Mouse (Mus musculus) brain, adult 2 months (tissue): Measurements from ENCODE around the gene Vmn2r16.

Experiments
- DNase-seq: peaks from one replicate; pipeline ENCODE4 v3.0.0; 2011; ENCODE audit warnings: low read depth, low spot score

The Vmn2r16 gene

DNA sequence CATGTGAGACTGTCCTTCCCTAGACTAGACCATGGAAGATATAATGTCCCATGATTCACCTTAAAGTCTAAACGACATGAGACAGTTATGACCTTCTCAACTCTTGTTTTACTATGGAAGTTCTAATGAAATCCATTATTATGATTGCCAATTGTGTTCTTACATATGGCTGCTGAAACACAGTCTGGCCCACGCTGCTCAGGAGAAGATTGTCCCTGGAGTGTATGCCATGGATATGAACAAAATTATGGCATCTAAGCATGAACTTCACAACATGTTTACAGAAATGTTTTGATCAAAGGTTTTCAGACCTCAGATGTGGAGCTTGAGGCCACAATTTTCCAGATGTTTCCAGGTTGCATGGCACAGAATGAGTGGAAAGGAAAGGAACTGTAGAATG, at the start of gene Vmn2r16:
TSS of gene Vmn2r16 (plus strand) at position 301 of the 400 bp plus-strand sequence.
- no peak for DNase-seq

DNA sequence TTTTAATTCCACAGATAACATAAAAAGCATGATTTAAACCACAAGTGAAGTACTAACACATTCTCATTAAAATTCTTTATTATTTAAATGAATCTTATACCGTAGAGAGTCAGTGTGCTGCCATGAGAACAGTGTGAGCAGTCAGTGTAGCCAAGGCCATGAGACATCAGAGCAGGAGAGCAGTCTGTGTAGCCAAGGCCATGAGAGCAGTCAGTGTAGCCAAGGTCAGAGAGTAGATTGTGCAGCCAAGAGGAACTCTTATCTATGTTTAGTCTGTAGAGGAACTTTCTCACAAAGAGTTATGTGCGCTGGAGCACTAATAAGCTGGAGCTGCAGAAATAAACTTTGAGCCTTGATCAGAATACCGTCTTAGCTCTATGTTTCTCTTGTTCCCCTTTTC, 35.3 kb upstream of the Vmn2r16 start:
- no peak for DNase-seq

GRCm38 (mm10) chr5:109297544-109297943, 32.4 kb upstream of the Vmn2r16 start, which contains the start of gene Vmn2r15:
TSS of gene Vmn2r15 (minus strand) at chr5:109297644.
- no peak for DNase-seq

DNA sequence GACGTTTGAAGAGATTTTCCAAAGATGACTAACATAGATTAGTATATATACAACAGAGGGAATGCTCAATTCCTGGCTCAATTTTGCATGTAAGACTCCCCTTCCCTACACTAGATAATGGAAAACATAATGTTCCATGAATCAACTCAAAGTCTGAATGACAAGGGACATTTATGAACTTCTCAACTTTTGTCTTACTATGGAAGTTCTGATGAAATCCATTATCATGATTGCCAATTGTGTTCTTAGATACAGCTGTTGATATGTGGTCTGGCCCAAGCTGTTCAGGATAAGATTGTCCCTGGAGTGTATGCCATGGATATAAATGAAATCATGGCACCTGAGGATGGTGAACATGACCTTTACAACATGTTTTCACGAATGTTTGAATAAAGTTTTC, 89.4 kb downstream of the Vmn2r16 start, which contains the start of gene Vmn2r17:
TSS of gene Vmn2r17 (plus strand) at position 301 of the 400 bp plus-strand sequence.
- DNase-seq, result no peak
